Mouse (Mus musculus): ENCODE results near the gene Rps9. TPM values are rescaled to one million over a fixed set of nuclear protein-coding genes. Genes with fewer than 3 reads are reported as not detected.
A peak's percentile ranks its signal among the peaks of the same experiment; 100 is the strongest.

Rps9 gene
- total and polyA plus RNA-seq, 2 experiments from 2014 or later: 663 to 733 TPM

DNA sequence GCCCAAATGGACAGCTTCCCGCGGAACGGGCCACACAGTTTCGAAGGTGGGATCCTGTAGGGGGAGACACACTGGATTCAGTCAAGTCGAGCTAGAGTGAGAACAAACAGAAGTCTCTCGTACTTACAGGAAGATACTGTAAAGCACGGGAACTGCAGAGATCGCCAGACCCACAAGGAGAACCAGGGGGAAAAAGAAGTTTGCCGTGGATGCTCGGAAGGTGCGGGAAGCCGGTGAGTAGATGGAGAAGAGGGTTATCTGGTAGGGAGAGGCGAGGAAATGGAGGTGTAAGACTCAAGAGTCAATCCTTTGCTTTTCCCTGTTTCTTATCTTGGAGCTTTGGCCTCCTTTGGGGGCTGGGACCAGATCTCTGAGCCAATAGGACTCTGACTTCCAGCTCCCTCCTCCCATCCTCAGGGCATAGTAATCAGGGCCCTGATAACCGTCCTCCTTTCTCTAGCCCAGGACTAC, 36.8 kb upstream of the Rps9 start:
- no peaks in the 10 kb centered on the region for H3K27me3 ChIP-seq (ENCODE audit: insufficient read depth, low read length)
- peak; percentile 40 for TF ChIP-seq CTCF (IDR thresholded peaks at IDR 0.05)
- WGBS: 20% methylated on average over 14 of the region's 14 CpGs
- peaks cover 5% of the 10 kb centered on the region; the same call in 1 of the 2 replicates for H3K4me1 ChIP-seq (ENCODE audit: insufficient read depth, low read length)
- H3K9me3 ChIP-seq (ENCODE audit: low read length): no peaks in the 10 kb centered on the region
- H3K4me2 ChIP-seq (ENCODE audit: low read depth, low read length, poor library complexity, severe bottlenecking): no peak overlapping the region
- no peak overlapping the region for H3K9ac ChIP-seq (replicated peaks; ENCODE audit: low read length, poor library complexity, severe bottlenecking)
- DNase-seq (ENCODE audit: low spot score) (no peak), ATAC-seq (ENCODE audit: low FRiP score) (no peak)
- peaks cover 8% of the 10 kb centered on the region; the same call in 1 of the 2 replicates for H3K36me3 ChIP-seq (ENCODE audit: insufficient read depth, low read length)
- H3K27ac ChIP-seq (ENCODE audit: low read depth, low read length): no peak overlapping the region
- no peak overlapping the region for H3K4me3 ChIP-seq (ENCODE audit: low read depth, low read length)

DNA sequence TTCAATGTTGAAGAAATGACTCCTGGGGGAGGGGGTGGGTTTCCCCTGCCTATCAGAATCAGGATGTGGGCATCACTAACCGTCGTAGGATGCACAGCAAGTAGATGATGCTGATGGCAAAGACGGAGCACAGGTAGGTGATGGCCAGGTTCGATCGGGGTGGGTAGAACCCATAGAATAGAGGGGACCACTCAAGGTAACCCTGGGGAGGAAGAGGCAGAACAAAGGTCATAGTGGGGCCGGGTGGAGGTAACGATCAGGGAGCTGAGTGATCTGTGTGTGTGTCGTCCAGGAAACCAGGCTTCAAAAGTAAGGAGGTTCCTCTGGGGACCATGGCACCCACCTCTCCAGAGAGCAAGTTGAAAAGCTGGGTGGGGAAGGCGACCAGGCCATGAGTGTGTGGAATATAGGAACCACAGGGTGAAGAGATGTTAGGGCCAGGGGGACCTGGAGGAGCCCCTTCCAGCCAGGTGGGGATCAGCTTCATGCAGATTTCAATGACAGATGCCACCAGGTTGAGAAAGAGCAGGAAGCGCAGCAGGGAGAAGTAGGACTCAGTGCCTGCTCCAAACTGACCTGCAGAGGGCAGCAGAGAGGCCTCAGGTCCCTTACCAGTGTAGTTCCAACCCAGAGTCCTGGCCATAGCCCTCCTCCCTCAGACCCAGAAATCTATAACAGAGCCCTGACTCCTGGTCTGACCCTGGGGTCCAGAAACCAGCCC, 29.1 kb upstream of the Rps9 start:
- no peak overlapping the region for H3K9ac ChIP-seq (replicated peaks; ENCODE audit: low read length, poor library complexity, severe bottlenecking)
- WGBS: 72% methylated on average over 10 of the region's 10 CpGs
- TF ChIP-seq CTCF (IDR thresholded peaks at IDR 0.05): peak; percentile 91
- peak; percentile 89 for DNase-seq (ENCODE audit: low spot score)
- no peak overlapping the region for H3K4me2 ChIP-seq (ENCODE audit: low read depth, low read length, poor library complexity, severe bottlenecking)
- no peaks in the 10 kb centered on the region for H3K9me3 ChIP-seq (ENCODE audit: low read length)
- H3K36me3 ChIP-seq (ENCODE audit: insufficient read depth, low read length): peaks cover 8% of the 10 kb centered on the region; the same call in 1 of the 2 replicates
- ATAC-seq (ENCODE audit: low FRiP score): peak; percentile 85
- H3K4me3 ChIP-seq (ENCODE audit: low read depth, low read length): no peak overlapping the region
- H3K27me3 ChIP-seq (ENCODE audit: insufficient read depth, low read length): no peaks in the 10 kb centered on the region
- H3K4me1 ChIP-seq (ENCODE audit: insufficient read depth, low read length): no peaks in the 10 kb centered on the region
- no peak overlapping the region for H3K27ac ChIP-seq (ENCODE audit: low read depth, low read length)

DNA sequence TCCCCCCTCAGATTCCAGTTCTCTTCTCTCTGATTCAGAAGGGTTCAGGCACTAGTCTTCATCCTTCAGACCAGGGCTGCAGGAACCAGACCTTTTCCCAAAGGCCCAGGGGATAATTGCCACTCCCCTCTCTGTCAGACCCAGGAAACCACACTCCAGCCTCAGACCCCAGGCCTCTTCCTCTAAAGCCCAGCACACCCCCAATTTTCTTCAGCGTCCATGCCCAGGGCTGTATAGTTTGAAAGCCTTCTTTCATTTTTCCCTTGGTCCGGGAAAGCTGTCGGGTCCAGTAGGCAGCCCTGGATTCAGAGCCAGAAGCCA, 28.6 kb upstream of the Rps9 start:
- Histone ChIP-seq H3K9me3 (ENCODE audit: low read length) (no peaks in the 10 kb centered on the region), H3K27ac (ENCODE audit: low read depth, low read length) (no peak overlapping the region), H3K4me3 (ENCODE audit: low read depth, low read length) (no peak overlapping the region), H3K4me2 (ENCODE audit: low read depth, low read length, poor library complexity, severe bottlenecking) (no peak overlapping the region), H3K4me1 (ENCODE audit: insufficient read depth, low read length) (no peaks in the 10 kb centered on the region), H3K36me3 (ENCODE audit: insufficient read depth, low read length) (peaks cover 8% of the 10 kb centered on the region; the same call in 1 of the 2 replicates), H3K9ac (replicated peaks; ENCODE audit: low read length, poor library complexity, severe bottlenecking) (no peak overlapping the region), H3K27me3 (ENCODE audit: insufficient read depth, low read length) (no peaks in the 10 kb centered on the region)
- 78% methylated on average over 3 of the region's 3 CpGs for WGBS
- DNase-seq (ENCODE audit: low spot score) (no peak), ATAC-seq (ENCODE audit: low FRiP score) (peak; percentile 13; the same call in 1 of the 2 replicates)
- no peak for TF ChIP-seq CTCF (IDR thresholded peaks at IDR 0.05)

DNA sequence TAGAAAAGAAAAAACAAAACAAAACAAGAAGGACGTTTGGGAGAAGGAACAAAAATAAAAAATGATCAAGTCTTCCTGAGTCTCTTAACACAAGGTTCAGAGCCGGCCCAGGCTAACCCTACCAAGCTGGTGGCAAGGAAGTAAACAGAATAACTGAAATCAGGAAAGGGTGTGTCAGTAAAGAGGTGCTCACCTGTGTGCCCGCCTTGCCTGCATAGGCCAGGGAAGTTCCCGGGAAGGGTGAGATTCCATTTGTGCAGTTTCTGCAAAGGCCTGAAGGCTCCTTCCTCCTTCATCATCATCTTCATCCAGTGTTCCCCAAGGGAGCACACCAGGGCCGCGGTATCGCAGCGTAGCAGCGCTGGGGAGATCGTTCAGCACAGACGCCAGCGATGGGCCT, 27.4 kb upstream of the Rps9 start:
- H3K4me1 ChIP-seq (ENCODE audit: insufficient read depth, low read length): no peaks in the 10 kb centered on the region
- H3K36me3 ChIP-seq (ENCODE audit: insufficient read depth, low read length): peaks cover 8% of the 10 kb centered on the region; the same call in 1 of the 2 replicates
- no peaks in the 10 kb centered on the region for H3K9me3 ChIP-seq (ENCODE audit: low read length)
- no peak overlapping the region for H3K4me3 ChIP-seq (ENCODE audit: low read depth, low read length)
- no peak for ATAC-seq (ENCODE audit: low FRiP score)
- no peak for TF ChIP-seq CTCF (IDR thresholded peaks at IDR 0.05)
- no peaks in the 10 kb centered on the region for H3K27me3 ChIP-seq (ENCODE audit: insufficient read depth, low read length)
- 86% methylated on average over 12 of the region's 12 CpGs for WGBS
- H3K27ac ChIP-seq (ENCODE audit: low read depth, low read length): no peak overlapping the region
- no peak overlapping the region for H3K4me2 ChIP-seq (ENCODE audit: low read depth, low read length, poor library complexity, severe bottlenecking)
- DNase-seq (ENCODE audit: low spot score): no peak
- H3K9ac ChIP-seq (replicated peaks; ENCODE audit: low read length, poor library complexity, severe bottlenecking): no peak overlapping the region

- no peak within 1 kb of the TSS for H3K4me3 ChIP-seq (ENCODE audit: low read depth, low read length)
- H3K36me3 ChIP-seq (ENCODE audit: insufficient read depth, low read length): peaks cover 8% of the 10 kb centered on the region; the same call in 1 of the 2 replicates
- 55% methylated on average over 9 of the region's 9 CpGs for WGBS
- H3K9me3 ChIP-seq (ENCODE audit: low read length): no peaks in the 10 kb centered on the region
- H3K27ac ChIP-seq (ENCODE audit: low read depth, low read length): no peak within 1 kb of the TSS
- DNase-seq (ENCODE audit: low spot score): no peak
- no peaks in the 10 kb centered on the region for H3K27me3 ChIP-seq (ENCODE audit: insufficient read depth, low read length)
- H3K9ac ChIP-seq (replicated peaks; ENCODE audit: low read length, poor library complexity, severe bottlenecking): no peak within 1 kb of the TSS
- no peak for ATAC-seq (ENCODE audit: low FRiP score)
- H3K4me1 ChIP-seq (ENCODE audit: insufficient read depth, low read length): no peaks in the 10 kb centered on the region
- TF ChIP-seq CTCF (IDR thresholded peaks at IDR 0.05): no peak
- H3K4me2 ChIP-seq (ENCODE audit: low read depth, low read length, poor library complexity, severe bottlenecking): no peak within 1 kb of the TSS
These were observed 26.5 kb upstream of the Rps9 start, which contains the start of gene Tmc4 for GRCm38 (mm10) chr7:3677342-3677741. Tmc4 (minus strand) TSS chr7:3677553.

GRCm38 (mm10) chr7:3683908-3684550, 19.8 kb upstream of the Rps9 start:
- Histone ChIP-seq H3K9me3 (ENCODE audit: low read length) (no peaks in the 10 kb centered on the region), H3K4me1 (ENCODE audit: insufficient read depth, low read length) (peaks cover 12% of the 10 kb centered on the region; the same call in 1 of the 2 replicates), H3K4me2 (ENCODE audit: low read depth, low read length, poor library complexity, severe bottlenecking) (0 out of 2 replicates have a peak overlapping the region, but pooled peaks have one; percentile 6), H3K27ac (ENCODE audit: low read depth, low read length) (peak overlapping the region; percentile 74), H3K27me3 (ENCODE audit: insufficient read depth, low read length) (no peaks in the 10 kb centered on the region), H3K36me3 (ENCODE audit: insufficient read depth, low read length) (peaks cover 24% of the 10 kb centered on the region), H3K9ac (replicated peaks; ENCODE audit: low read length, poor library complexity, severe bottlenecking) (peak overlapping the region; percentile 8; the same call in 1 of the 2 replicates), H3K4me3 (ENCODE audit: low read depth, low read length) (no peak overlapping the region)
- ATAC-seq (ENCODE audit: low FRiP score) (peak; percentile 79), DNase-seq (ENCODE audit: low spot score) (peak; percentile 76)
- TF ChIP-seq CTCF (IDR thresholded peaks at IDR 0.05): no peak
- WGBS: 44% methylated on average over 10 of the region's 10 CpGs
